10 mouse cellular contexts compared by ENCODE assay signal in the genomic region with DNA sequence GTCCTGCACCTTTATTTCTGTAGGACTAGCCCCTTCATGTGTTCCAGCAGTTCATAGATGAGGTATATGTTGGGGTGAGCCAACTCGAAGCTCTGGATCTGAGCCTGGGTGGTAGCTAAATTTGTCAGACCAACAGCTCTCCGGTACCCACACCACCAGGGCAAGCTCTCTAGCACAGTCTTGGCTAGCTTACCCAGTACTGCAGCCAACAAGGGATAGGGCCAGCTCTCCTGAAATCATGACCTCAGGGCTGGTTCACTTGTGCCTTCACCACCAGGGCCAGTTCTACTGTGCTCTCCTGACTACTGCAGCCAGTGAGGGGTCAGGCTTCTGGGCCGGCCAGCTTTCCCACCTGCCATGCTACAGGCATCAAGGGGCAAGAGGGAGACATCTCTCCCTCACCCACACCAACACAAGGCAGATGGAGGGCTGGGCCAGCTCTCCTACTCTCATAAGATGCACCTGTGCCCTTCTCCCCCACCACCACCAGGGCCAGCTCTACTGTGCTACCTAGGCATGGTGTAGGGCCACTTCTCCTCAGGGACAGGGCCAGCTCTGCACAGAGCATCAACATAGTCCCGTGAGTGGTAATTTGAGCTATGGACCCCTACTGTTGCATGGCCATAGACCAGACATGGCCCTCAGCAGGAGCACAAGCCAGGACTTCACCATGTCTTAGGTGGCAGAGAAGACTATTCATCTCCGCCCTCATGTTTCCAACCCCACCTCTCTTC. TPM values are rescaled to one million over a fixed set of nuclear protein-coding genes. Genes with fewer than 3 reads are reported as not detected.
DNase-seq lines count a peak whose midpoint lies in the region; ATAC-seq lines count a peak whose summit lies in the region.
"Had no signal": no experiment of that assay in that cellular context is flagged by ENCODE, and none has a peak within 500 bp of the region (broad histone marks: within the 10 kb centered on the region; RNA-seq: fewer than 3 reads in every experiment).

No protein-coding gene starts in this region.

- 94% methylated on average over 5 of the region's 5 CpGs for WGBS in forebrain, embryonic 11.5 days
- 92% methylated on average over 5 of the region's 5 CpGs for WGBS in forebrain, embryonic 12.5 days
- 98% methylated on average over 5 of the region's 5 CpGs for WGBS in midbrain, embryonic 13.5 days
- WGBS in midbrain, embryonic 14.5 days = 93% methylated on average over 5 of the region's 5 CpGs
- WGBS in stomach, embryonic 14.5 days = 93% methylated on average over 5 of the region's 5 CpGs

- no peak overlapping the region for H3K4me2 ChIP-seq in forebrain, embryonic 11.5 days (ENCODE audit: low read depth, low read length, severe bottlenecking)
- no peak overlapping the region for H3K4me2 ChIP-seq in forebrain, embryonic 12.5 days
- no peak overlapping the region for H3K4me2 ChIP-seq in midbrain, embryonic 13.5 days (replicated peaks)
- no peak overlapping the region for H3K4me2 ChIP-seq in midbrain, embryonic 14.5 days (ENCODE audit: low read length)
- no peak overlapping the region for H3K4me2 ChIP-seq in stomach, embryonic 14.5 days (replicated peaks; ENCODE audit: low read depth, low read length)
- H3K4me2 ChIP-seq: intestine, embryonic 15.5 days; lung, embryonic 14.5 days had no signal

- no peaks in the 10 kb centered on the region; the same call in 1 of the 2 replicates for H3K36me3 ChIP-seq in forebrain, embryonic 11.5 days (ENCODE audit: control insufficient read depth, insufficient read depth, low read length)
- peaks cover 44% of the 10 kb centered on the region for H3K36me3 ChIP-seq in forebrain, embryonic 12.5 days (replicated peaks)
- peaks cover 59% of the 10 kb centered on the region for H3K36me3 ChIP-seq in midbrain, embryonic 13.5 days
- H3K36me3 ChIP-seq in midbrain, embryonic 14.5 days (ENCODE audit: control insufficient read depth, insufficient read depth, low read length) = peaks cover 40% of the 10 kb centered on the region
- peaks cover 19% of the 10 kb centered on the region for H3K36me3 ChIP-seq in stomach, embryonic 14.5 days (ENCODE audit: control insufficient read depth, insufficient read depth, low read length)

- H3K27ac ChIP-seq in forebrain, embryonic 11.5 days (ENCODE audit: low read depth, low read length) = no peak overlapping the region
- no peak overlapping the region for H3K27ac ChIP-seq in forebrain, embryonic 12.5 days
- H3K27ac ChIP-seq in midbrain, embryonic 13.5 days = no peak overlapping the region
- no peak overlapping the region for H3K27ac ChIP-seq in midbrain, embryonic 14.5 days (replicated peaks; ENCODE audit: low read depth, low read length)
- no peak overlapping the region for H3K27ac ChIP-seq in stomach, embryonic 14.5 days (ENCODE audit: low read length)
- H3K27ac ChIP-seq: intestine, embryonic 15.5 days had no signal

- no peaks in the 10 kb centered on the region for H3K9me3 ChIP-seq in forebrain, embryonic 11.5 days (ENCODE audit: control insufficient read depth, low read length)
- no peaks in the 10 kb centered on the region for H3K9me3 ChIP-seq in forebrain, embryonic 12.5 days
- no peaks in the 10 kb centered on the region for H3K9me3 ChIP-seq in midbrain, embryonic 13.5 days
- H3K9me3 ChIP-seq in midbrain, embryonic 14.5 days (ENCODE audit: control insufficient read depth, low read length) = no peaks in the 10 kb centered on the region
- no peaks in the 10 kb centered on the region for H3K9me3 ChIP-seq in stomach, embryonic 14.5 days (ENCODE audit: control insufficient read depth, low read depth, low read length)
- H3K9me3 ChIP-seq: intestine, embryonic 15.5 days had no signal

- DNase-seq in forebrain, embryonic 11.5 days (ENCODE audit: low spot score) = peak; percentile 46
- DNase-seq in midbrain, embryonic 14.5 days = no peak
- peak; percentile 54 for DNase-seq in gastrocnemius, postnatal 14 days
- DNase-seq in urinary bladder, postnatal 10 days (ENCODE audit: low spot score) = no peak
- DNase-seq: lung, embryonic 14.5 days had no signal

- H3K4me3 ChIP-seq in forebrain, embryonic 11.5 days (ENCODE audit: low read depth, low read length) = no peak overlapping the region
- H3K4me3 ChIP-seq in forebrain, embryonic 12.5 days (replicated peaks) = no peak overlapping the region
- H3K4me3 ChIP-seq in midbrain, embryonic 13.5 days (replicated peaks) = no peak overlapping the region
- H3K4me3 ChIP-seq in midbrain, embryonic 14.5 days (replicated peaks; ENCODE audit: low read depth, low read length) = no peak overlapping the region
- no peak overlapping the region for H3K4me3 ChIP-seq in stomach, embryonic 14.5 days (ENCODE audit: low read depth, low read length)
- H3K4me3 ChIP-seq: intestine, embryonic 15.5 days had no signal

- H3K27me3 ChIP-seq in forebrain, embryonic 11.5 days (ENCODE audit: control insufficient read depth, insufficient read depth, low read length) = no peaks in the 10 kb centered on the region
- H3K27me3 ChIP-seq in forebrain, embryonic 12.5 days = no peaks in the 10 kb centered on the region
- no peaks in the 10 kb centered on the region for H3K27me3 ChIP-seq in midbrain, embryonic 13.5 days
- H3K27me3 ChIP-seq in midbrain, embryonic 14.5 days (ENCODE audit: control insufficient read depth, insufficient read depth, low read length) = no peaks in the 10 kb centered on the region
- H3K27me3 ChIP-seq in stomach, embryonic 14.5 days (ENCODE audit: control insufficient read depth, insufficient read depth, low read length) = no peaks in the 10 kb centered on the region
- H3K27me3 ChIP-seq: intestine, embryonic 15.5 days had no signal

- H3K9ac ChIP-seq in forebrain, embryonic 11.5 days (ENCODE audit: low read length) = no peak overlapping the region
- H3K9ac ChIP-seq in forebrain, embryonic 12.5 days = no peak overlapping the region
- no peak overlapping the region for H3K9ac ChIP-seq in midbrain, embryonic 13.5 days (replicated peaks)
- H3K9ac ChIP-seq in midbrain, embryonic 14.5 days (replicated peaks; ENCODE audit: low read length) = no peak overlapping the region
- no peak overlapping the region for H3K9ac ChIP-seq in stomach, embryonic 14.5 days (replicated peaks; ENCODE audit: low read depth, low read length)
- H3K9ac ChIP-seq: intestine, embryonic 15.5 days; lung, embryonic 14.5 days had no signal

- intact Hi-C loops in gastrocnemius, postnatal 14 days (cut with DNase I; ENCODE audit: low total_unique reads) = no loop called here

- no peaks in the 10 kb centered on the region for H3K4me1 ChIP-seq in forebrain, embryonic 11.5 days (replicated peaks; ENCODE audit: control insufficient read depth, insufficient read depth, low read length)
- H3K4me1 ChIP-seq in forebrain, embryonic 12.5 days = no peaks in the 10 kb centered on the region
- no peaks in the 10 kb centered on the region for H3K4me1 ChIP-seq in midbrain, embryonic 13.5 days (replicated peaks)
- no peaks in the 10 kb centered on the region for H3K4me1 ChIP-seq in midbrain, embryonic 14.5 days (ENCODE audit: control insufficient read depth, insufficient read depth, low read length)
- no peaks in the 10 kb centered on the region for H3K4me1 ChIP-seq in stomach, embryonic 14.5 days (ENCODE audit: control insufficient read depth, insufficient read depth, low read length)
- H3K4me1 ChIP-seq: intestine, embryonic 15.5 days had no signal

- no peak for ATAC-seq in forebrain, embryonic 11.5 days (replicated peaks; ENCODE audit: low FRiP score)
- ATAC-seq in forebrain, embryonic 12.5 days (ENCODE audit: low FRiP score) = no peak
- ATAC-seq in midbrain, embryonic 13.5 days = peak; percentile 55
- no peak for ATAC-seq in midbrain, embryonic 14.5 days (ENCODE audit: low FRiP score, low TSS enrichment)
- 0 out of 2 replicates have a peak, but pooled peaks have one; percentile 15 for ATAC-seq in stomach, embryonic 14.5 days (ENCODE audit: insufficient number of reproducible peaks, insufficient read depth, low FRiP score, low read depth)
- ATAC-seq: intestine, embryonic 15.5 days had no signal

RNA-seq across cellular contexts. Expression of a gene that starts 24.5 kb away (rescaled TPM):
- not detected in 2 replicates for polyA plus RNA-seq in forebrain, embryonic 11.5 days (2014; fragmentation: Nextera tagmentation; extraction: Ambion mirVana)
- not detected in 2 replicates for polyA plus RNA-seq in forebrain, embryonic 12.5 days (2016; fragmentation: Nextera tagmentation; extraction: Ambion mirVana)
- polyA plus RNA-seq in midbrain, embryonic 13.5 days (2015; fragmentation: Nextera tagmentation; extraction: Ambion mirVana) = 1.4 TPM in 1 of 2 replicates, not detected in the other
- not detected in 2 replicates for polyA plus RNA-seq in midbrain, embryonic 14.5 days (2014; fragmentation: Nextera tagmentation; extraction: Ambion mirVana)
- not detected for total RNA-seq in gastrocnemius, postnatal 14 days (2021)
- polyA plus RNA-seq in stomach, embryonic 14.5 days (2014; fragmentation: Nextera tagmentation; extraction: Ambion mirVana) = 33.0 and 54.6 TPM in 2 replicates
- total RNA-seq: left cerebral cortex, postnatal 14 days had no signal

RNA-seq across cellular contexts. Expression of a gene that starts 41.9 kb away (rescaled TPM):
- polyA plus RNA-seq in forebrain, embryonic 11.5 days (2014; fragmentation: Nextera tagmentation; extraction: Ambion mirVana) = not detected in 2 replicates
- polyA plus RNA-seq in forebrain, embryonic 12.5 days (2016; fragmentation: Nextera tagmentation; extraction: Ambion mirVana) = not detected in 2 replicates
- polyA plus RNA-seq in midbrain, embryonic 13.5 days (2015; fragmentation: Nextera tagmentation; extraction: Ambion mirVana) = 0.23 TPM in 1 of 2 replicates, not detected in the other
- polyA plus RNA-seq in midbrain, embryonic 14.5 days (2014; fragmentation: Nextera tagmentation; extraction: Ambion mirVana) = not detected in 2 replicates
- total RNA-seq in gastrocnemius, postnatal 14 days (2021) = not detected
- polyA plus RNA-seq in stomach, embryonic 14.5 days (2014; fragmentation: Nextera tagmentation; extraction: Ambion mirVana) = 19.8 and 22.8 TPM in 2 replicates
- total RNA-seq: left cerebral cortex, postnatal 14 days had no signal

Comparison
In these comparisons a context has a peak if more than half of its experiments do, and no peak if none do; other contexts are left out.
1. ATAC-seq: peak in midbrain, embryonic 13.5 days (single experiment) and stomach, embryonic 14.5 days (single experiment); none in forebrain, embryonic 11.5 days (single experiment), forebrain, embryonic 12.5 days (single experiment) and midbrain, embryonic 14.5 days (single experiment).
2. DNase-seq: peak in forebrain, embryonic 11.5 days (single experiment) and gastrocnemius, postnatal 14 days (single experiment); none in midbrain, embryonic 14.5 days (single experiment) and urinary bladder, postnatal 10 days (single experiment).
3. RNA of a gene that starts 24.5 kb away (polyA plus RNA-seq): 33.0 to 54.6 TPM in stomach, embryonic 14.5 days; 1.4 TPM in midbrain, embryonic 13.5 days, not detected in forebrain, embryonic 12.5 days, not detected in forebrain, embryonic 11.5 days and not detected in midbrain, embryonic 14.5 days; every median in the first group is over 10 times any median in the second.
4. RNA of a gene that starts 41.9 kb away (polyA plus RNA-seq): 19.8 to 22.8 TPM in stomach, embryonic 14.5 days; not detected in midbrain, embryonic 14.5 days, not detected in forebrain, embryonic 11.5 days, not detected in forebrain, embryonic 12.5 days and 0.23 TPM in midbrain, embryonic 13.5 days; every median in the first group is over 10 times any median in the second.